Mouse (Mus musculus): ENCODE results near the gene Myh13. TPM values are rescaled to one million over a fixed set of nuclear protein-coding genes. Genes with fewer than 3 reads are reported as not detected.
A peak's percentile ranks its signal among the peaks of the same experiment; 100 is the strongest.

The Myh13 gene
- total RNA-seq, 2 experiments from 2014 or later, result 2.2 to 3.7 TPM

GRCm38 (mm10) chr11:67364986-67365721 lies 43.7 kb downstream of the Myh13 start:
- H3K4me3 ChIP-seq, result no peak overlapping the region
- H3K27ac ChIP-seq, result no peak overlapping the region
- no peak for DNase-seq
- no peak for TF ChIP-seq CTCF (IDR thresholded peaks at IDR 0.05)
- intact Hi-C loops (cut with DNase I), result no loop called here

DNA sequence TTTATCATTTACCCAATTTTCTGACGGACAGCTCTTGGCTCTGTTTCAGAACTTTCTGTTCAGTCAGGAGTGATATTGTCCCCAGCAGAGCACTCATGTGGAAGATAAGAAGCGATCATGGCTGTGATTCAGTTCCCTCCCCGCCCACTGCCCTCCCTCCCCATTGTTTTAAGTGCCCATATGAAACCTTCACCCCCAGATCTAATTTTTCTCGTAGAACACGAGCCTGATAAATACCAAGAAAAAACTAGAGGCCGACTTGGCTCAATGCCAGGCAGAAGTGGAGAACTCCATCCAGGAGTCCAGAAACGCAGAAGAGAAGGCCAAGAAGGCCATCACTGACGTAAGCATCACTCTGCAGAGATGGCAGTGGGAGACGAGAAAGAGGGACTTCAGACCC lies 45.5 kb downstream of the Myh13 start:
- H3K27ac ChIP-seq, result no peak overlapping the region
- intact Hi-C loops (cut with DNase I), result no loop called here
- TF ChIP-seq CTCF (IDR thresholded peaks at IDR 0.05), result no peak
- no peak overlapping the region for H3K4me3 ChIP-seq
- no peak for DNase-seq

DNA sequence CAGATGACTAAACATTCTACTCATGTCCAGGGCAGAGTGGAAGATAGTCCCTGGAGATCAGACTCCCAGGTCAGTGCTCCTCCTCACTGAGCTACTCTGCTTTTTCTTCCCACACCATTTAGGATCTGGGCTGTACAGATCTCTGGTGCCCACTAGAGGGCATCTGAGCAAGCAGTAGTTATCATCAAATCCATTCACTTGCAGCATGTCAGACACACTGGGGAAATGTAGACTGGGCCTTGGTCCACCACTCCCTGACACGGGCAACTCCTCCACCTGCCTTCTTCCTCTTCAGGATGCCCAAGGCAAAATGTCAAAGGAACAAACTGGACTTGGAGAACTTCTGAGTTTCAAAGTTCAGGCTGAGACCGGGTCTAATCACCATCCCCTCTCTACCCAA lies 51.9 kb downstream of the Myh13 start:
- TF ChIP-seq CTCF (IDR thresholded peaks at IDR 0.05), result peak; percentile 87
- Histone ChIP-seq H3K4me3 (no peak overlapping the region), H3K27ac (no peak overlapping the region)
- DNase-seq, result peak; percentile 43
- intact Hi-C loops (cut with DNase I), result loop anchor here (5.0 kb wide), 1 partner anchor 309 kb away; no protein-coding TSS in a partner anchor

DNA sequence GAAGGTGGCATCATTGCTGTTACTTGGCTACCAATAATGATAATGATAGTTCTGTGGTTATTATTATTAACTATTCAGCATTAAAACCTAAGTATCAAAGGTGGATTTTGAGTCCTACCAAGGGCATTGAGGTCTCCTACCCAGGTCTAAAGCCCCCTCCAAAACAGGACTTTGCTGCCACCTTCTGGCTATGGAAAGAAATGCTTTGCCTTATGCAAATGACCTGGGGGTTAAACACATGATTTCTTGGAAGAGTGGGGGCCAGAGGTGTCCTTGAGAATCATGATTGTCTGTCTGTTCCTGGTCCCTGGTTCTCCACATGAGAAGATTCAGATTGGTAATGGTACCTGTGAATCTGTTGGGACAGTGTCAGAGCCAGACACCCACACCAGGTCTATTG lies 54.9 kb downstream of the Myh13 start:
- no peak overlapping the region for H3K4me3 ChIP-seq
- peak; percentile 71 for TF ChIP-seq CTCF (IDR thresholded peaks at IDR 0.05)
- DNase-seq, result no peak
- intact Hi-C loops (cut with DNase I), result no loop called here
- no peak overlapping the region for H3K27ac ChIP-seq

DNA sequence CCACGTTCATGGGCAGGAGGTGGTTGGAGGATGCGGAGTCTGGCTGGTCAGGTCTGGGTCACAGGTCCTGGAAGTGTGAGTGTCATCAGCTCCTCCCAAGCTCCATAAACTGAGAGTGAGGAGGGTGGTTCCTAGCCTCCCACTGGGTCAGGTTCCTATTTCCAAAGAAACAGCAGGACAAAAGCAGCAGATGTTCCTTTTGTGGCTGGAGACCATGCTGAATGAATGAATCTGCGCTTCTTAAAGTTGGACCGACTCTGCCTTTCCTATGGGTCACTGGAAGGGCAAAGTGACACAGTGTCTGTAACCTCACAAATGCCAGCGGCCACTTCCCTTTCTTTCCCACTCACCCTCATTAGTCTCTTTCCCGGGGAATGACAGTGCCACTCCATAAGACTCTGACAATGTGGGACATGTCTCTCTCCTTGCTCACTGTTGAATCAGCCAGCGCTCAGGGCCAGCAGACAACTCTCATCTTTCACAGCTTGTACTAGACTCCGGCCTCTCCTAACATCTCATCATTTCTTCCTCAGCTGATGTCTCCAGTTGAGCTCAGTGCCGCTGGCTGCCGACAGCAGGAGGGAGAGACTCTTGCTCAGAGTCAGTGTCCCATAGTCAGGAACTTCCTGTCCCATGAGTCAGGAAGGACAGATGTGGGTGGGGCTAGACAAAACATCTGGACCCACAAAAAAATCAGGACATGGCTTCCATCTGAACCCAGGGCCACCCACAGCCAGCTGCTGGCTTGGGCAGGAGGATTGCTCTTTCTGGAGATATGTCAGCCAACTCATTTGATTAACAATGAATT lies 58.4 kb downstream of the Myh13 start:
- Histone ChIP-seq H3K27ac (peak overlapping the region; percentile 46), H3K4me3 (no peak overlapping the region)
- peak; percentile 26 for DNase-seq
- no peak for TF ChIP-seq CTCF (IDR thresholded peaks at IDR 0.05)
- intact Hi-C loops (cut with DNase I), result no loop called here

DNA sequence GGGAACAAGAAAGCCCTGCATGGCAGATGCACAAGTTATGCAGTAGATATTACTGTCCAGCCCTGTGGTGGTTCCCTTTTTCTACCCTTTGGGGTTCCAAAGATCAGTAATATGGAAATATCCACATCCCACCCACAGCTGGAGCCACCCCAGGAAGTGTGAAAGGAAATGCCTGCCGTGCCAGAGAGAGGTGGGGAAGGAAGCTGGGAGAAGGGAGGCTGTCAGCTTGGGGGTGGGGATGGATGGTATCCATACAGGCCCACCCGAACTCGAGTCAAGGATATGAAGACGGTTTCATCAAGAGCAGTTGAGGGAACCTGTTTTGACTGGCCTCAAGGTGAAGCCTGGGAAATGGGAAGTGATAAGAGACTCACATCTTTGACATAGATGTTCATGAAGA lies 60.4 kb downstream of the Myh13 start:
- no peak for TF ChIP-seq CTCF (IDR thresholded peaks at IDR 0.05)
- Histone ChIP-seq H3K27ac (no peak overlapping the region), H3K4me3 (no peak overlapping the region)
- intact Hi-C loops (cut with DNase I), result no loop called here
- no peak for DNase-seq

- Histone ChIP-seq H3K4me3 (no peak overlapping the region), H3K27ac (no peak overlapping the region)
- TF ChIP-seq CTCF (IDR thresholded peaks at IDR 0.05), result no peak
- no peak for DNase-seq
- intact Hi-C loops (cut with DNase I), result no loop called here
These were observed 63.2 kb downstream of the Myh13 start for GRCm38 (mm10) chr11:67384653-67385052.

DNA sequence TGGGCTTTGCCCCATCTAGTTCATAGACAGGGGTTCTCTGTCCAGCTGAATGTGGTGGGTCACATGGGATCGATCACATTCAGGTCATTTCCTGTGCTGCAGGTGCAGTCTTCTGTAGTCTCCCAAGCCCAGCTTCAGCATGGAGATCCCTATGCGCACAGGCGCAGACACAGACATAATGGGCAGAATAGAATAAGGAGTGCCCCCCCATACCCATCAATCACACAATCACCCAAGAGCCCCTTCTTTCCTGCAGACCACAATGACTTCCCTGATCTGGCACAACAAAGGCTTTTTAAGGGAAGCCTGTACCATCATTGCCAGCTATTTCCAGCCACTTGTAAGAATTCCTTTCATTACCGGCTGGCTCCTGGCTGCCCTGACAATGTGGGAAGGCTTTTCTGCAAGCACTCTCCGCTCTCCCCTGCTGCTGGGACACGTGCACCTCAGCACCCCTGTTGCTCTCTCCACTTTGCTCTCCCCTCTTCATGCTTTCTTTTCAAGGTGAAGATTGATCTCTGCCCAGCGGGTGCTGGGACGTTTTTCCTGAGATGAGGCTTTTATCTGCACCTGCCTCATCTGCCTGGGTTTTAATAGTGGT lies 65.5 kb downstream of the Myh13 start:
- no peak for TF ChIP-seq CTCF (IDR thresholded peaks at IDR 0.05)
- intact Hi-C loops (cut with DNase I), result no loop called here
- no peak for DNase-seq
- no peak overlapping the region for H3K4me3 ChIP-seq
- no peak overlapping the region for H3K27ac ChIP-seq

- intact Hi-C loops (cut with DNase I), result no loop called here
These were observed 69.4 kb downstream of the Myh13 start for GRCm38 (mm10) chr11:67390679-67391384.

GRCm38 (mm10) chr11:67392369-67392768 lies 70.9 kb downstream of the Myh13 start:
- intact Hi-C loops (cut with DNase I), result no loop called here
- TF ChIP-seq CTCF (IDR thresholded peaks at IDR 0.05), result no peak
- DNase-seq, result no peak
- no peak overlapping the region for H3K27ac ChIP-seq
- no peak overlapping the region for H3K4me3 ChIP-seq

More at GRCm38 (mm10) chr11:67390679-67391384, 69.4 kb downstream of the Myh13 start:
- DNase-seq, result no peak
- Histone ChIP-seq H3K27ac (no peak overlapping the region), H3K4me3 (no peak overlapping the region)
- TF ChIP-seq CTCF (IDR thresholded peaks at IDR 0.05), result no peak

DNA sequence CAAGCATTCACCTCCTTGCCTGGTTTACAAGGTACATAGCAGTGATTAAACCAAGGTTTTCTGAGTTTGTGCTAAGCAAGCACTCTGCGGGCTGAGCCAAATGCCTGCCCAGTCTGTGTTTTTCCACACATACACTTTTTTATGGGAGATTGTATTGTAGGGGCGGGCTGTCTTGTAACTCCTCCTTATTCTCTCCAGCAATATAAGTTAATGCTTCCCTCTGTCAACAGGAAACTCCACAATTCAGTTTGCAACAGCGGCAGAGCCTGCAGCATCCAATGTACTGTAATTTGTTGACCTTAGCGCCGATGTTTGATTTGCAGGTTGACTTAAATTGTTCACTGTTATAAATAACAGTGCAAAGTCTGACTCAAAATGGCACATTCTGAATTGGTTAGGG lies 79.5 kb downstream of the Myh13 start:
- H3K27ac ChIP-seq, result no peak overlapping the region
- H3K4me3 ChIP-seq, result no peak overlapping the region
- no peak for TF ChIP-seq CTCF (IDR thresholded peaks at IDR 0.05)
- intact Hi-C loops (cut with DNase I), result no loop called here
- no peak for DNase-seq

- Histone ChIP-seq H3K4me3 (no peak overlapping the region), H3K27ac (no peak overlapping the region)
- TF ChIP-seq CTCF (IDR thresholded peaks at IDR 0.05), result no peak
- intact Hi-C loops (cut with DNase I), result no loop called here
- no peak for DNase-seq
These were observed 93.0 kb downstream of the Myh13 start for GRCm38 (mm10) chr11:67414346-67414940.

Other genes with a start within 250 kb of the Myh13 start
- 10 to 100 TPM in 1 of 2 experiments, 1 to 10 TPM in 1; 7.8 to 15.3 TPM for gene Myh3, start 243.4 kb upstream of the Myh13 start, total RNA-seq (2021)
- 1,000 to 10,000 TPM; 1,238 to 3,712 TPM for gene Myh2, start 150.6 kb upstream of the Myh13 start, total RNA-seq (2021)
- gene Myh1, start 121.6 kb upstream of the Myh13 start, total RNA-seq (2021), result 1,000 to 10,000 TPM; 1,466 to 5,880 TPM
- gene Myh4, start 83.6 kb upstream of the Myh13 start, total RNA-seq (2021), result over 10,000 TPM; 14,648 to 28,741 TPM
- gene Myh8, start 44.5 kb upstream of the Myh13 start, total RNA-seq (2021), result 100 to 1,000 TPM; 172 to 287 TPM
- 1 to 10 TPM; 6.8 to 8.5 TPM for gene Gas7, start 133.8 kb downstream of the Myh13 start, total RNA-seq (2021)

Data from gastrocnemius, adult 2 months (tissue).